Mouse (Mus musculus): Measurements from ENCODE around the gene Gabpb2.
"Not testable (repeated sequence)": the region's sequence is repeated elsewhere in the genome, so short reads cannot be mapped to it uniquely, and the experiment has no call there.

The Gabpb2 gene

GRCm38 (mm10) chr3:95159511-95159986 is 58.2 kb downstream of the Gabpb2 start:
- DNase-seq: no peak

DNA sequence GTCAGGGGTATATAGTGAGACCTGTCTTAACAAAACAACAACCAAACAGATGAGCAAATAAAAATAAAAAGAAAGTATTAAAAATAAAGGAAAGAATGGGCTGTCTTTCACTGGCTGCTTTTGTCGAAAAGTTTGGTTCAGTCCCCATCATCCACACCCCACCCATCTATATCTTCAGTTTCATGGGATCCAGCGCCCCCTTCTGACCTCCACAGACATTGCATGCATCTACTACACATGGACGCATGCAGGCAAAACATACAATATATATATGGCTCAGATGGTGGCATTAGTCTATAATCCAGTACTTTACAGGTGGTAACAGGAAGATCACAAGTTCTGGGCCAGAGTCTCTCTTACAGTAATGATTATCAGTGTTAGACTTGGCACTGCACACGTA is 63.8 kb downstream of the Gabpb2 start:
- peak; percentile 69 to 70 for DNase-seq

GRCm38 (mm10) chr3:95147924-95148323 is 69.8 kb downstream of the Gabpb2 start:
- no peak for DNase-seq

DNA sequence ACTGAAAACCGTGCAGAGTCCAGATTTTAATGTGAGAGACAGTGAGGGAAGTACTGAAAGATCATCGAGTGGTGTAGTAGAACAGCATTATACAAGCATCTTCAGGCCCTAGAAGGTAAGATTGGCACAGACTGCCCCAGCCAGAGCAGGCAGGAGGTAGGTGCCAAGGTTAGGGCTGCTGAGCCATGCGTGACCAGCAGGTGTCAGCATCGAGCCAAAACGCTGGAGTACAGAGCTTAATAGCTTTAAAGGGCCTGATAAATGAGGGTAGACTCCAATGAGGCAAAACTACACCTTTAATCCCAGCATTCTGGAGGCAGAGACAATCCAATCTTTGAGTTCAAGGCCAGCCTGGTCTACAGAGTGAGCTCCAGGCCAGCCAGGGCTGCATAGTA is 75.1 kb downstream of the Gabpb2 start:
- peak; percentile 86 to 88 for DNase-seq

GRCm38 (mm10) chr3:95141952-95142616 is 75.6 kb downstream of the Gabpb2 start, which contains the start of gene Tnfaip8l2:
Gene Tnfaip8l2 (minus strand): TSS chr3:95142360.
- peak; percentile 65 to 75 for DNase-seq

GRCm38 (mm10) chr3:95141474-95141873 is 76.2 kb downstream of the Gabpb2 start:
- peak; percentile 78 to 86 for DNase-seq

DNA sequence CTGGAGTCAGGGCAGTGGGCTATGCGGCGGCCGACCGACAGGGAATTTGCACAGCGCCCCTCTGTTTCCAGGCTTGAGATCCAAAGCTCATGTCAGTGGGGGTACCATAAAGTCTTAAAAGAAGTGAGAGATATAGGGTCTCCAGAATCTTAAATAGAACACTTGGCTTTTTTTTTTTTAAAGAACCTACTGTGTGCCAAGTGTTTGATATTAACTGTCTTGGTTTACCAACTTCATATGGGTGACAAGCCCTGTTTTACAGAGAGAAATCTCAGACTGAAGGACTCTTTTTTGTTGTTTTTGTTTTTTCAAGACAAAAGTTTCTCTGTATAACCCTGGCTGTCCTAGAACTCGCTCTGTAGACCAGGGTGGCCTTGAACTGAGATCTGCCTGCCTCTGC is 76.9 kb downstream of the Gabpb2 start:
- no peak for DNase-seq

DNA sequence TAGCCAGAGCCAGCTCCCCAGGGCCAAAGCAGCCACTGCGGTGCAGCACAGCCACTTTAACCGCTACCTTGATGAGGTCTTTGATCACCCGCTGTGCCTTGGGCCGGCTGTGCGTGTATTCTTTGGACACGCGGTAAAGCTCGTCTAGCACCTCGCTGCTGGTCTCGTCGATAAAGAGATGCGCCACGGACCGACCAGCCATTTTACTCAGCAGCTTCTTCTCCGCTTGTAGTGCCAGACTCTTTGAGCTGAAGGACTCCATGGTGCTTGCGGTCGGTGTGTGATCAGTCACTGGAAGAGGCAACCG is 77.5 kb downstream of the Gabpb2 start:
- DNase-seq: no peak

DNA sequence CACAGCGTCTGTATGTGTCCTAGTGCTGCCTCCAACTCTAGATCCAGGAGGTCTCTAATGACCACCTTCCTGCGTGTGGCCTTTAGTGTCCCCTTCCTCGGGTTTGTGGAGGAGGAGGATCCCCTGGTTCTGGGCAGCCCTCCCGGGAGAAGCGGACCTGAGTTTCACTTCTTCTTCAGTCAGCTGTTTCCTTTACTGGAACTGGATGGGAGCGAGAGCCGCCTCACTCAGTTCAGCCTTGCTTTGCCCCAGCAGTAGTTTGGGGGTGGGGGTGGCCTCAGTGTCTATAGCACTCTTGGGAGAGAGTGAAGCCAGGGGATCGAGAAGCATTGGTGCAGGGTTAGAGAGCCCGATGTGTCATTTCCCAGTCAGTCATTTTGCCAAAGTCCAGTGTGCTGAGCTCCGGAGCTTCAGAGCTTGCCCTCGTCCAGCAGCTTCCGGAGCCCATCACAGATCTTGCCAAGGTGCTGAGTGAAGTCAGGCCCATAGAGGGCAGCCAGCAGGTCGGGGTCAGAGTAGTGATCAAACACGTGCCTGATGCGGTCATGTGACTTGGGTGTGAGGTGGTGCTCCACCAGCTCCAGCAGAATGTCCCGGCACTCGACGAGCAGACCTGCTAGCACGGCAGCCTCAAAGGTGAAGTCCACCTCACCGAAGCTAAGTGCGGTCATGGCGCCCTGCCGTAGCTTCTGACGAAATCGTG is 78.0 kb downstream of the Gabpb2 start:
- DNase-seq: peak in 1 of 2 experiments; percentile 28

DNA sequence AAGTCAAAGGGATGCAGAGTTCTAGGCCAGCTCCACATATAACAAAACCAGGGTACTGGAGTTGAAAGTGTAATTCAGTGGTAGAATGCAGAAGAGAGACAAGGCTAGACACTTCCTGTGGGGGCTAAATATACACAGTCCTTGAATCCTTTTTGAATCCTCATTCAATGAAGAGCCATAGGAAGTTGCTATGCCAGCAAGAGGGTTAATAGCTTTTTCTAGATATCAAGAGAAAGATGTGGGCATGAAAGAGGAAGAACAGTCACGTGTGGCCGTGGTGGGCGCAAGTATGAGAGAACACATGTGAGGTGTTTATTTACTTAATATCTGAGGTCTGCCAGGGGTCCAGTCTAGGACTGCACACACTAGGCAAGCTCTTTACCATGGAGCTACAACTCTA is 81.4 kb downstream of the Gabpb2 start:
- no peak for DNase-seq

GRCm38 (mm10) chr3:95135433-95136052 is 82.2 kb downstream of the Gabpb2 start:
- DNase-seq: peak in 1 of 2 experiments; percentile 42

GRCm38 (mm10) chr3:95135023-95135422 is 82.7 kb downstream of the Gabpb2 start:
- peak in 1 of 2 experiments; percentile 45 for DNase-seq

DNA sequence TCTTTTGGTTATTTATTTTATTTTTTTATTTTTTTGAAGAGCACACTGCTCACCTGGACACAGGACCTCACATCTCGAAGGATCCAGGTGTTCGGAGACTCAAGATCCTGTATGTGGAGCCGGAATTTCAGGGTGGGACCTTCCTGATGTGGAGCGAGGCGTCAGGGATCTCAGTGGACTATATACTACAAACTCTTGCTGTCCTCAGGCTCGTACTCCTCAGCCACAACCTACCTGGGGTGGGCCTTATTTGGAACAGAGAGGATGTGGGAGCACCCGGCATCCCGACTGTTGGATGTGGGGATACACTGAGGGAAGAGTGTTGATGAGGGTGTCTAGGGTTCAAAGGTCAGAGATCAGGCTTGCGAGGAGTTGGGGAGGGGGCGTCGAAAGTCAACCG is 83.6 kb downstream of the Gabpb2 start:
- not testable (repeated sequence) for DNase-seq

DNA sequence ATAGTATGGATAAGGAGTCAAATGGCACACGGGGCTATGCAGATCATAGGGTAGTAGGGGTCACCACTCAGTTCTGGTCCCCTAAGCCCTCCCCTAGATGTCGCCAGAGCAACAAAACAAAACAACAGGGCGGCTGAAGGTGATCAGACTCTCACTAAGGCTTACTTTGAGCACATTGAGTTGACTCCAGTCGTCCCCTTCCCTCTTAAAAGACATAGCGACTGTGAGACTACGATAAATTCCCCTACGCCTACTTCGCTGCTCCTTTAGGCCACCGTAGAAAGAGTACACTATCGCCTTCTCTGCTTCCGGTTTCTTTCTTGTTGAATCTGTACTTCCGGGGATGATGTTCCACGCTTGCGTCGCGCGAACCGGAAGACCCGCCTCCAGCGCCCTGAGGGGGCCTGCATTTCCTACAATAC is 84.0 kb downstream of the Gabpb2 start, which contains the start of the genes Scnm1 and Lysmd1:
TSS of gene Scnm1 (minus strand) at position 332 of the 422 bp plus-strand sequence.
TSS of gene Lysmd1 (plus strand) at position 409 of the 422 bp plus-strand sequence.
- DNase-seq: peak; percentile 84 to 92

DNA sequence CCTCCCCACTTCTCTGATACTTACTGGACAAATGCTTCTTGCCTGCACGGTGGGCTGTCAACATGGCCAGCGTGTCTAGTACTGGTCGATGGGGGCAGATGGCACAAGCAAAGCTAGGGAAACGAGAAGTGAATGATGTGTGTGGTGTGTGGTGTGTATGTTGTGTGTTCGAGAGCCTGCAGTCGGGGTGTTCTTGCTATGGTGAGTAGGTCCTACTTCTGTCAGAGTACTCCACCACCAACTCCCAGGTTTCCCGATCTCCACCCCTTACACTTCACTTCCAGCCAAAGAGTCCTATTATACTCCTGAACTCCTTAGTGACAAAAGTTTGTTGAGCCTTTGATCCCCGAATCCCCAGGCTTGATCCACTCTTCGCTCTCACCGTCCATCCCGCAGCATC is 84.5 kb downstream of the Gabpb2 start:
- no peak for DNase-seq

- not testable (repeated sequence) for DNase-seq
These were observed 85.3 kb downstream of the Gabpb2 start for GRCm38 (mm10) chr3:95132389-95132788.

Measured in thymus, postnatal 36 days (tissue).